Mouse (Mus musculus): ENCODE results near the gene Tha1.

- TF ChIP-seq EP300 (IDR thresholded peaks at IDR 0.05; ENCODE audit: insufficient read depth, low read depth, low read length) (no peak), CTCF (IDR thresholded peaks at IDR 0.05) (no peak)
Observed at GRCm38 (mm10) chr11:117845651-117846050, 27.6 kb downstream of the Tha1 start.

All from heart, adult 2 months (tissue).